Mouse (Mus musculus) lung, postnatal 14 days (tissue): ENCODE measurements at regions not wholly inside any gene's neighbourhood (a gene's known extent, or its start where the extent isn't known, plus 50 kb on each side); places are given as distances from the start of the nearest gene placed in this dataset.

Experiments used
- DNase-seq: peaks from one replicate; pipeline ENCODE4 v3.0.0; 2021

- DNase-seq = no peak
Measured at GRCm38 (mm10) chr15:60630756-60631402, 222.7 kb downstream of the Fam84b start.

GRCm38 (mm10) chr15:60618801-60619200 lies 234.8 kb downstream of the Fam84b start:
- DNase-seq = peak; percentile 1

GRCm38 (mm10) chr15:60617371-60617770 lies 236.2 kb downstream of the Fam84b start:
- peak; percentile 22 for DNase-seq

GRCm38 (mm10) chr15:60601885-60602284 lies 251.7 kb downstream of the Fam84b start:
- no peak for DNase-seq

- DNase-seq = no peak
Measured at GRCm38 (mm10) chr15:60577084-60577483, 276.5 kb downstream of the Fam84b start.

GRCm38 (mm10) chr15:60566267-60566666 lies 287.3 kb downstream of the Fam84b start:
- DNase-seq = no peak

- no peak for DNase-seq
Measured at GRCm38 (mm10) chr15:60565017-60565416, 288.6 kb downstream of the Fam84b start.

- no peak for DNase-seq
Measured at GRCm38 (mm10) chr15:60560641-60561040, 292.9 kb downstream of the Fam84b start.

- DNase-seq = no peak
Measured at GRCm38 (mm10) chr15:60555691-60556090, 297.9 kb downstream of the Fam84b start.

- DNase-seq = no peak
Measured at GRCm38 (mm10) chr15:60554587-60554986, 299.0 kb downstream of the Fam84b start.

- no peak for DNase-seq
Measured at GRCm38 (mm10) chr15:60548045-60548444, 305.5 kb downstream of the Fam84b start.

- DNase-seq = no peak
Measured at GRCm38 (mm10) chr15:60537191-60537590, 316.4 kb downstream of the Fam84b start.

- DNase-seq = peak; percentile 14
Measured at GRCm38 (mm10) chr15:60534701-60535100, 318.9 kb downstream of the Fam84b start.

GRCm38 (mm10) chr15:60516810-60517209 lies 336.8 kb downstream of the Fam84b start:
- DNase-seq = no peak

GRCm38 (mm10) chr15:60476755-60477310 lies 376.7 kb downstream of the Fam84b start:
- DNase-seq = no peak

- DNase-seq = no peak
Measured at GRCm38 (mm10) chr15:60475086-60475485, 378.5 kb downstream of the Fam84b start.

GRCm38 (mm10) chr15:60431916-60432315 lies 415.5 kb upstream of the 4933412E24Rik start:
- no peak for DNase-seq

- no peak for DNase-seq
Measured at GRCm38 (mm10) chr15:60419081-60419480, 402.7 kb upstream of the 4933412E24Rik start.

- DNase-seq = no peak
Measured at GRCm38 (mm10) chr15:60392267-60392666, 375.9 kb upstream of the 4933412E24Rik start.

- no peak for DNase-seq
Measured at GRCm38 (mm10) chr15:60390336-60390735, 373.9 kb upstream of the 4933412E24Rik start.

- DNase-seq = no peak
Measured at GRCm38 (mm10) chr15:60387962-60388361, 371.5 kb upstream of the 4933412E24Rik start.
